Mouse (Mus musculus) liver, embryonic 16.5 days (tissue): Measurements from ENCODE around the gene 1700069L16Rik. TPM values are rescaled to one million over a fixed set of nuclear protein-coding genes. Genes with fewer than 3 reads are reported as not detected.

Source experiments
- ATAC-seq: fragments of 200-750 bp; cut with Nextera tagmentation; 2 replicates; pipeline ENCODE4 v1.8.0; 2017; ENCODE audit warnings: low read depth, mild to moderate bottlenecking, moderate number of reproducible peaks, moderate library complexity
- H3K27ac ChIP-seq: fragments of 300-500 bp; sonication (generic); 2 replicates; pipeline ENCODE4 v1.5.1; 2014; ENCODE audit warnings: mild to moderate bottlenecking, low read length
- H3K27me3 ChIP-seq: fragments of 300-500 bp; sonication (generic); 2 replicates; pipeline ENCODE4 v1.6.1; 2014; ENCODE audit warnings: low read depth, low read length, mixed read lengths; ENCODE audit not compliant: control insufficient read depth, insufficient read depth
- H3K36me3 ChIP-seq: fragments of 300-500 bp; sonication (generic); 2 replicates; pipeline ENCODE4 v1.6.1; 2014; ENCODE audit warnings: mild to moderate bottlenecking; ENCODE audit not compliant: control insufficient read depth, insufficient read depth
- H3K4me1 ChIP-seq: fragments of 300-500 bp; sonication (generic); 2 replicates; pipeline ENCODE4 v1.6.1; 2014; ENCODE audit warnings: low read depth, low read length, mixed read lengths; ENCODE audit not compliant: control insufficient read depth
- H3K4me2 ChIP-seq: fragments of 300-500 bp; sonication (generic); 2 replicates; pipeline ENCODE4 v1.6.1; 2014; ENCODE audit warnings: low read depth, low read length, mixed read lengths
- H3K4me3 ChIP-seq: fragments of 300-500 bp; sonication (generic); 2 replicates; pipeline ENCODE4 v1.5.1; 2014; ENCODE audit warnings: low read depth, mild to moderate bottlenecking, low read length
- H3K9ac ChIP-seq: fragments of 300-500 bp; sonication (generic); 2 replicates; pipeline ENCODE4 v1.6.1; 2014; ENCODE audit warnings: low read depth, low read length
- H3K9me3 ChIP-seq: fragments of 300-500 bp; sonication (generic); replicated peaks from 2 replicates; pipeline ENCODE4 v1.6.1; 2016; ENCODE audit warnings: low read length; ENCODE audit not compliant: control insufficient read depth
- WGBS: fragments of 180-500 bp; shearing (Covaris S2); extraction: QIAGEN DNeasy Blood & Tissue Kit; methylation state at CpG from one replicate; pipeline ENCODE4 v1.1.7; 2014; ENCODE audit not compliant: insufficient replicate concordance; 5-methylcytosine and 5-hydroxymethylcytosine counted together
- polyA plus RNA-seq: library from polyadenylated mRNA; unstranded; fragments of >200 nt; fragmentation: Nextera tagmentation; extraction: Ambion mirVana; gene quantifications from 2 replicates; pipeline ENCODE4 v1.2.1, GENCODE M21; 2015

Gene 1700069L16Rik
- polyA plus RNA-seq, 1 experiment from 2014 or later: not detected

GRCm38 (mm10) chr5:113761585-113761984, 37.0 kb upstream of the 1700069L16Rik start:
- no peaks in the 10 kb centered on the region for H3K27me3 ChIP-seq
- no peak overlapping the region for H3K27ac ChIP-seq
- no peak overlapping the region for H3K4me3 ChIP-seq
- H3K4me2 ChIP-seq: no peak overlapping the region
- peaks cover 52% of the 10 kb centered on the region for H3K36me3 ChIP-seq
- H3K4me1 ChIP-seq: no peaks in the 10 kb centered on the region
- no peak for ATAC-seq
- 59% methylated on average over 2 of the region's 2 CpGs for WGBS
- H3K9me3 ChIP-seq: no peaks in the 10 kb centered on the region
- no peak overlapping the region for H3K9ac ChIP-seq

DNA sequence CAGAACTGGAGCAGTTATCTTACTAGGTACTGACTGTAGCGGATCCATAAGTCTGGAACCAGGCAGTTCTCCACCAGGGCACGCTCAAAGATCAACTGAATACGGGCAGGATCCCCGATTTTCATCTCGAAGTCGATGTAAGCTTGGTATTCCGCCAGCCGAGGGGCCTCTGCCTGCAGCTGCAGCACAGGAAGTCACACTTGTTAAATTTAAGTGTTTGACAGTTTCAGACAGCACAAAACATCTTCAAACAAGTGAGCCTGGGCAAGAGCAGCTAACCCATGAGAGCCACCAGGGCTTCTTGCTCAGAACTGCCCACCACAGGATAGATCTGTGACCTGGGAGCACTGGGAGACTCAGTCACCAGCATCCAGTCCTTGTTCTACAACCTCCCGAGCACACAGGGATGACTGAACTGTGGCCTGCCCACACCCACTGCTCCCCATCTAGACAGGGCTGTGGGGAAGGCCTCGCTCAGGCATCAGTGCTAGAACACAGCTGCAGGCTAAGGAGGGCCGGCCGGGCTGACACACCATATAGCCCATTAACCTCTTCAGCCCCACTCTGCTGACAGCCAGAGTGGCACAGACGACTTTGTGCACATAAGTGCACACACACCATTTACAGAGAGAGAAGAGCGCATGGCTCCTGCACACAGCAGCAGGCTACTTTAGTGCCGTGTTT, 30.9 kb upstream of the 1700069L16Rik start:
- H3K4me3 ChIP-seq: no peak overlapping the region
- no peaks in the 10 kb centered on the region for H3K4me1 ChIP-seq
- no peaks in the 10 kb centered on the region for H3K9me3 ChIP-seq
- H3K27ac ChIP-seq: no peak overlapping the region
- no peak overlapping the region for H3K4me2 ChIP-seq
- no peak for ATAC-seq
- no peak overlapping the region for H3K9ac ChIP-seq
- no peaks in the 10 kb centered on the region for H3K27me3 ChIP-seq
- WGBS: 81% methylated on average over 15 of the region's 15 CpGs
- H3K36me3 ChIP-seq: peaks cover 84% of the 10 kb centered on the region

GRCm38 (mm10) chr5:113751521-113752157, 27.1 kb upstream of the 1700069L16Rik start:
- 78% methylated on average over 9 of the region's 9 CpGs for WGBS
- ATAC-seq: no peak
- H3K36me3 ChIP-seq: peaks cover 80% of the 10 kb centered on the region

GRCm38 (mm10) chr5:113748556-113749331, 24.2 kb upstream of the 1700069L16Rik start:
- no peak overlapping the region for H3K4me3 ChIP-seq
- H3K27ac ChIP-seq: no peak overlapping the region
- no peaks in the 10 kb centered on the region for H3K4me1 ChIP-seq
- H3K27me3 ChIP-seq: no peaks in the 10 kb centered on the region
- H3K9me3 ChIP-seq: no peaks in the 10 kb centered on the region
- WGBS: 87% methylated on average over 13 of the region's 13 CpGs
- no peak overlapping the region for H3K4me2 ChIP-seq
- H3K9ac ChIP-seq: no peak overlapping the region
- H3K36me3 ChIP-seq: peaks cover 87% of the 10 kb centered on the region
- ATAC-seq: no peak

More at GRCm38 (mm10) chr5:113751521-113752157, 27.1 kb upstream of the 1700069L16Rik start:
- Histone ChIP-seq H3K4me2 (no peak overlapping the region), H3K9me3 (no peaks in the 10 kb centered on the region), H3K4me1 (no peaks in the 10 kb centered on the region), H3K4me3 (no peak overlapping the region), H3K27me3 (no peaks in the 10 kb centered on the region), H3K27ac (no peak overlapping the region), H3K9ac (no peak overlapping the region)

DNA sequence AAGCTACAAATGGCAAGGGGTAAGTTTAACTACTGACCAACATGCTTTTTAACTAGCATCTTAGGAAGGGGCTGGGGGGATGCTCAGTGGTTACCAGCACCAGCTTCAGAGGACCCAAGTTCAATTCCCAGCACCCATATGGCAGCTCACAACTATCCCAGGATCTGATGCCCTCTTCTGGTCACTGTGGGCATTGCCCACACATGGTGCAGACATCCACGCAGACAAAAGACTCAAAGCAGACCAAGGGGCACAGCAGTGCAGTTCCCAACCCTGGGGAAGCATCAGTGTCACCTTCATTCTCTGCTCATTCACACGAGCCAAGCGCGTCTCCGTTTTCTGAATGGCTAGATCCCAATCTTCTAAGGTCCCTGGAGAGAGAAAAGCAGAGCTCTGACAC, 23.1 kb upstream of the 1700069L16Rik start:
- H3K4me3 ChIP-seq: no peak overlapping the region
- WGBS: 80% methylated on average over 5 of the region's 5 CpGs
- no peak overlapping the region for H3K4me2 ChIP-seq
- no peak overlapping the region for H3K9ac ChIP-seq
- H3K4me1 ChIP-seq: no peaks in the 10 kb centered on the region
- no peaks in the 10 kb centered on the region for H3K27me3 ChIP-seq
- H3K36me3 ChIP-seq: peaks cover 87% of the 10 kb centered on the region
- H3K27ac ChIP-seq: no peak overlapping the region
- no peak for ATAC-seq
- no peaks in the 10 kb centered on the region for H3K9me3 ChIP-seq

GRCm38 (mm10) chr5:113737607-113738237, 13.2 kb upstream of the 1700069L16Rik start:
- H3K9me3 ChIP-seq: no peaks in the 10 kb centered on the region
- 84% methylated on average over 11 of the region's 11 CpGs for WGBS
- no peak overlapping the region for H3K9ac ChIP-seq
- H3K4me2 ChIP-seq: no peak overlapping the region
- no peaks in the 10 kb centered on the region for H3K27me3 ChIP-seq
- peaks cover 22% of the 10 kb centered on the region for H3K36me3 ChIP-seq
- no peak overlapping the region for H3K4me3 ChIP-seq
- ATAC-seq: no peak
- peaks cover 15% of the 10 kb centered on the region for H3K4me1 ChIP-seq
- no peak overlapping the region for H3K27ac ChIP-seq

DNA sequence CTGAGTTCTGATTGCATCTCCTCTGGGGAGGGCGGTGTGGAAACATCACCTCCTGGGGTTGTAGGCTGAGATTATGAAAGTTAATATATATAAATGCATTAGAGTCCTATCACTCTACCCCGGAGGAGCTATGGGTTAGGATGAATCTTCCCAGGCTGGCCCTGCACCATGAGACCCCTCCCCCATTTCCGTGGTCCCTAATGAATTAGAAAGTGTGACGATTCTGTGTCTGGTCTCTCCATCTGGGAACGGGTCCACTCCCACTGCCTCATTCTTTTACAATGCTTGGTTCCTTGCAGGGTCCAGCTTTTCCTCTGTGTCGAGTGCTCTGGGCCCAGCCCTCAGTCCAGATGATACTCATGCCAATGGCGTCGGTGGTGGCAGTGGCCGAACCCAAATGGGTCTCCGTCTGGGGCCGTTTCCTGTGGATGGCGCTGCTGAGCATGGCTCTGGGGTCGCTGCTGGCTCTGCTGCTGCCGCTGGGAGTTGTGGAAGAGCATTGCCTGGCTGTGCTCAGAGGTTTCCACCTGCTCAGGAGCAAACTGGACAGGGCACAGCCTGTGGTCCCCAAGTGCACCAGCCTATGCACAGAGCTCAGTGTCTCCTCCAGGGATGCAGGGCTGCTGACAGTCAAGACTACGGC, 12.1 kb upstream of the 1700069L16Rik start:
- H3K27me3 ChIP-seq: no peaks in the 10 kb centered on the region
- 39% methylated on average over 15 of the region's 15 CpGs for WGBS

DNA sequence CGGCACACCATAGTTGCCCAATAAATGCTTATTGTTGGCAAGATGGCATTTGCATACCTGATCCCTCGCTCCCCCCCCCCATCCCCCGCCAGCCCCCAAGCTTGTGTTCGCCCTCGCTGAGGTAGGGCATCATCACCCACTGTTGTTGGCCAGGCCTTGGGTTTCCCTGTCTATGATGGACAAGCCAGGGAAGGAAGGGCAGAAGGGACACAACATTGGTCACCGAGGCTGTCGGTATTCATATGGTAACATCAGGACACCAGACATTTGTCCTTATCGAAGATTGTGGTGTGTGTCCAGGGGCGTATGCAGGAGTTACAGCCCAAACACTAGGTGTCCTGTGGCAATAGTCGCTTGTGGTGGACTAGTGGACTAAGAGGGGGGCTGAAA, 11.5 kb upstream of the 1700069L16Rik start:
- Histone ChIP-seq H3K9ac (peak overlapping the region; percentile 77), H3K4me2 (peak overlapping the region; percentile 93), H3K36me3 (peaks cover 14% of the 10 kb centered on the region), H3K27ac (peak overlapping the region; percentile 93), H3K4me1 (peaks cover 15% of the 10 kb centered on the region), H3K27me3 (no peaks in the 10 kb centered on the region), H3K4me3 (peak overlapping the region; percentile 80), H3K9me3 (no peaks in the 10 kb centered on the region)
- WGBS: 4% methylated on average over 10 of the region's 10 CpGs
- no peak for ATAC-seq

More for the DNA sequence above, 12.1 kb upstream of the 1700069L16Rik start:
- peak overlapping the region; percentile 80 for H3K4me3 ChIP-seq
- no peaks in the 10 kb centered on the region for H3K9me3 ChIP-seq
- H3K4me1 ChIP-seq: peaks cover 15% of the 10 kb centered on the region
- peak overlapping the region; percentile 77 for H3K9ac ChIP-seq
- ATAC-seq: no peak
- peaks cover 18% of the 10 kb centered on the region for H3K36me3 ChIP-seq
- H3K27ac ChIP-seq: peak overlapping the region; percentile 93
- peak overlapping the region; percentile 93 for H3K4me2 ChIP-seq
